In the genomic region with DNA sequence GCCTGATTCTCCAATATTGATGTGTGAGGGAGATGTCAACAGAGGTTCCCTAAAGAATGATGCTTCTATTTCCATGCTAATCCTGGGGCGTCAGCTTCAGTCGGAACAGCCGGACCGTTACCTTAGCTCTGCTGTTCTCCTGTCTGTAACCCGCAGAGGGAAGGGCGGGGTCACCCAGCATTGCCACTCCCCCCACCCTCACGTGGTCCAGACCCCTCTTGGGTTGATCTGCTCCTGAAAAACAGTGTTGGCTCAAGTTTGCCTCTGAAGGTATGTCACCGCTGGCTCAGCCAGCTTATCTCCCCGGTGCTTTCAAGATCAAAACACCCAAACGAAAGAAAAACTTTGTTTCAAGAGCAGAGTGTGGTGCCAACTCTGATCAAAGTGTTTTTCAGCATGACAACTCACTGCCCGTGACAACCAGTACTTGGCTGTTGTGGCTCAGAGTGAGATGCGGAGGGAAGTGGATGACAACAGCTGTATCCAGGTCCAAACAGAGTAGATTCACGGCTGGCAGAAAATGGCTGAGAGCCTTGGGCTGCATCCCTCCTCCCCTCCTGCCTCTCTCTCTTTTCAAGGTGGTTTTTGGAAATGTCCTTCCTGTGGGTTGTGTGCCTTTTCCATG, we compare ENCODE assay signal across 8 mouse cellular contexts.
DNase-seq lines count a peak whose midpoint lies in the region; ATAC-seq lines count a peak whose summit lies in the region.

No protein-coding gene starts in this region.

- peak overlapping the region; percentile 41; the same call in 1 of the 2 replicates for H3K9ac ChIP-seq in liver, embryonic 11.5 days (ENCODE audit: low read depth, low read length)
- no peak overlapping the region for H3K9ac ChIP-seq in neural tube, embryonic 12.5 days

- H3K27ac ChIP-seq in liver, embryonic 11.5 days (ENCODE audit: low read depth, low read length) = no peak overlapping the region
- no peak overlapping the region for H3K27ac ChIP-seq in neural tube, embryonic 12.5 days

- H3K27me3 ChIP-seq in liver, embryonic 11.5 days (replicated peaks; ENCODE audit: control insufficient read depth, insufficient read depth, low read length) = peaks cover 24% of the 10 kb centered on the region
- H3K27me3 ChIP-seq in neural tube, embryonic 12.5 days (replicated peaks) = peaks cover 43% of the 10 kb centered on the region

- no peaks in the 10 kb centered on the region for H3K36me3 ChIP-seq in liver, embryonic 11.5 days (ENCODE audit: control insufficient read depth, insufficient read depth, low read length)
- no peaks in the 10 kb centered on the region for H3K36me3 ChIP-seq in neural tube, embryonic 12.5 days

- no peaks in the 10 kb centered on the region for H3K9me3 ChIP-seq in liver, embryonic 11.5 days (ENCODE audit: control insufficient read depth, low read length)
- H3K9me3 ChIP-seq in neural tube, embryonic 12.5 days = no peaks in the 10 kb centered on the region

- peak overlapping the region; percentile 20; the same call in 1 of the 2 replicates for H3K4me3 ChIP-seq in liver, embryonic 11.5 days (ENCODE audit: low read depth, low read length)
- no peak overlapping the region for H3K4me3 ChIP-seq in neural tube, embryonic 12.5 days

- 16% methylated on average over 13 of the region's 13 CpGs for WGBS in liver, embryonic 11.5 days
- 12% methylated on average over 13 of the region's 13 CpGs for whole genome bisulfite sequencing in neural tube, embryonic 12.5 days

- ATAC-seq in granulocyte monocyte progenitor cell, adult 5-6 weeks (replicated peaks; ENCODE audit: poor library complexity, severe bottlenecking) = peak; percentile 57
- ATAC-seq in liver, embryonic 11.5 days (replicated peaks; ENCODE audit: low FRiP score) = peak; percentile 48; the same call in 1 of the 2 replicates
- no peak for ATAC-seq in neural tube, embryonic 12.5 days (ENCODE audit: low FRiP score, low read depth)

- peak; percentile 69 to 83 for DNase-seq in adrenal gland, adult (ENCODE audit: inconsistent age in 2 of 2, low spot score in 1 of 2)
- DNase-seq in adrenal gland, adult 8-10 months = no peak
- DNase-seq in ES-CJ7 (ENCODE audit: low read depth, low spot score) = peak; percentile 82
- DNase-seq in liver, embryonic 11.5 days (ENCODE audit: low spot score) = peak; percentile 50
- DNase-seq in frontal cortex, postnatal 25 days (ENCODE audit: low spot score in 2 of 2) = no peak
- no peak for DNase-seq in layer of hippocampus, postnatal 36 days

- peaks cover 22% of the 10 kb centered on the region for H3K4me1 ChIP-seq in liver, embryonic 11.5 days (replicated peaks; ENCODE audit: control insufficient read depth, insufficient read depth, low read length)
- peaks cover 39% of the 10 kb centered on the region for H3K4me1 ChIP-seq in neural tube, embryonic 12.5 days

- H3K4me2 ChIP-seq in liver, embryonic 11.5 days = peak overlapping the region; percentile 61
- peak overlapping the region; percentile 49 for H3K4me2 ChIP-seq in neural tube, embryonic 12.5 days (replicated peaks)

Comparison
In these comparisons a context has a peak if more than half of its experiments do, and no peak if none do; other contexts are left out.
1. DNase-seq: peak in adrenal gland, adult (2 of 2), ES-CJ7 (single experiment) and liver, embryonic 11.5 days (single experiment); none in adrenal gland, adult 8-10 months (single experiment), frontal cortex, postnatal 25 days (0 of 2) and layer of hippocampus, postnatal 36 days (0 of 2).